Mouse (Mus musculus): ENCODE results near the gene Rxra.
A peak's percentile ranks its signal among the peaks of the same experiment; 100 is the strongest.

GRCm38 (mm10) chr2:27680058-27680457 lies 3.8 kb downstream of the Rxra start:
- TF ChIP-seq CTCF (IDR thresholded peaks at IDR 0.05; ENCODE audit: control insufficient read depth, insufficient read depth, insufficient read length) (no peak), USF1 (IDR thresholded peaks at IDR 0.05; ENCODE audit: low read depth) (peak; percentile 40), MAX (IDR thresholded peaks at IDR 0.05) (no peak), CEBPB (IDR thresholded peaks at IDR 0.05; ENCODE audit: low read depth) (no peak)

Data from C2C12 (cell line).